Mouse (Mus musculus) hindbrain, embryonic 13.5 days (tissue): Measurements from ENCODE around the gene Olfr575. TPM values are rescaled to one million over a fixed set of nuclear protein-coding genes. Genes with fewer than 3 reads are reported as not detected.

Experiments
- ATAC-seq: fragments of 200-750 bp; cut with Nextera tagmentation; 2 replicates; pipeline ENCODE4 v1.8.0; 2017; ENCODE audit warnings: moderate TSS enrichment; ENCODE audit not compliant: low FRiP score
- H3K27ac ChIP-seq: fragments of 300-500 bp; sonication (generic); 2 replicates; pipeline ENCODE4 v1.5.1; 2015; ENCODE audit warnings: inconsistent platforms, mild to moderate bottlenecking, moderate library complexity
- H3K27me3 ChIP-seq: fragments of 300-500 bp; sonication (generic); 2 replicates; pipeline ENCODE4 v1.6.1; 2015; ENCODE audit warnings: mild to moderate bottlenecking, inconsistent platforms
- H3K36me3 ChIP-seq: fragments of 300-500 bp; sonication (generic); 2 replicates; pipeline ENCODE4 v1.6.1; 2015; ENCODE audit warnings: mild to moderate bottlenecking, inconsistent platforms
- H3K4me1 ChIP-seq: fragments of 300-500 bp; sonication (generic); replicated peaks from 2 replicates; pipeline ENCODE4 v1.6.1; 2015; ENCODE audit warnings: inconsistent platforms
- H3K4me2 ChIP-seq: fragments of 300-500 bp; sonication (generic); 2 replicates; pipeline ENCODE4 v1.6.1; 2015; ENCODE audit warnings: inconsistent platforms, mild to moderate bottlenecking, moderate library complexity
- H3K4me3 ChIP-seq: fragments of 300-500 bp; sonication (generic); 2 replicates; pipeline ENCODE4 v1.5.1; 2015; ENCODE audit warnings: mild to moderate bottlenecking, inconsistent platforms
- H3K9ac ChIP-seq: fragments of 300-500 bp; sonication (generic); 2 replicates; pipeline ENCODE4 v1.6.1; 2015; ENCODE audit warnings: mild to moderate bottlenecking, inconsistent platforms
- H3K9me3 ChIP-seq: fragments of 300-500 bp; sonication (generic); 2 replicates; pipeline ENCODE4 v1.6.1; 2016; ENCODE audit warnings: inconsistent platforms
- WGBS: fragments of 180-500 bp; shearing (Covaris S2); methylation state at CpG from one replicate; pipeline ENCODE4 v1.1.7; 2015; 5-methylcytosine and 5-hydroxymethylcytosine counted together
- polyA plus RNA-seq: library from polyadenylated mRNA; unstranded; fragments of >200 nt; fragmentation: Nextera tagmentation; extraction: Ambion mirVana; gene quantifications from 2 replicates; pipeline ENCODE4 v1.2.1, GENCODE M21; 2015

Olfr575 gene
- polyA plus RNA-seq, 1 experiment from 2014 or later, result not detected

DNA sequence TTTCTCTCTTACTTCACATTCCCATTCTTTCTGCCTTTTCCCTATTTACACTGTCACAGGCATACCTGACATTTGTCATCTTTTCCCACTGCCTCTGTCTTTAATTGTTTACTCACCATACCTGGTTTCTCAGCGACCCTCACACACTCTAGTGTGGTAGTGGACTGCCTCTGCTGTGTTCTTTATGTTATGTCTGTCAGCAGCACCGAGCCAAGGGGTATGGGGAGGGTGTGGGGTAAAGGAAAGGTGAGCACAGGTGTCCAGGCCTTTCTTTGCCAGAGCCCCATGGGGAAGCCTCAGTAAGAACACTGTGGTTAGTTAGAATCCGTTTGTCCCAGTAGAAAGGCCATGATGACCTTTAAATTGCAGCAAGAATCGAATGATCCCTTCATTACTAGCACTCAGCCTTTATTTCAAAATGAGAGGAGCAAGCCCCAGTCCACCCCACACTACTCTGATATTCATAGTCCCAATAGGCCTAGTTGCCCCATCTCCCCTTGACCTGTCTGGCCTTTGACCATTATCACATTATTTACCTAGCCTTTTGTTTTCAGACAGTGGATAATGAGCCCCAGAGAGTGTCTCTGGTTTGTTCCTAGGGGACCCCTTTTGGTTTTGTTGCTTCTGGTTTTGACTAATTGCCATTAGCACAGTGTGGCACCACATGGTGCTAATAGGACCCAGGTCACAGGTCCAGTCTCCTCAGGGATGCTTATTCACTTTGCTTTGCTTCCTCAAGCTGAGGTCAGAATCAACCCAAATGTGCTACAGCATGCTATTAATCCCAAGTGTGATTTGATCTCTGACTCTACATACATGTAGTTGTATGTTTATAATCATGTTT, 41.3 kb downstream of the Olfr575 start, which contains the start of gene Olfr571:
Gene Olfr571 (minus strand): TSS at position 505 of the 844 bp plus-strand sequence.
- Histone ChIP-seq H3K27me3 (no peaks in the 10 kb centered on the region), H3K36me3 (no peaks in the 10 kb centered on the region), H3K4me2 (no peak within 1 kb of the TSS), H3K9me3 (no peaks in the 10 kb centered on the region), H3K4me3 (no peak within 1 kb of the TSS), H3K9ac (no peak within 1 kb of the TSS), H3K27ac (no peak within 1 kb of the TSS), H3K4me1 (no peaks in the 10 kb centered on the region)
- 62% methylated on average over 4 of the region's 4 CpGs for WGBS
- no peak for ATAC-seq

- Histone ChIP-seq H3K4me3 (no peak overlapping the region), H3K36me3 (no peaks in the 10 kb centered on the region), H3K9me3 (no peaks in the 10 kb centered on the region), H3K27ac (no peak overlapping the region), H3K4me1 (no peaks in the 10 kb centered on the region), H3K9ac (no peak overlapping the region), H3K27me3 (no peaks in the 10 kb centered on the region), H3K4me2 (no peak overlapping the region)
- 88% methylated on average over 5 of the region's 5 CpGs for WGBS
- no peak for ATAC-seq
Measured at GRCm38 (mm10) chr7:102916405-102916804, 42.2 kb downstream of the Olfr575 start.

DNA sequence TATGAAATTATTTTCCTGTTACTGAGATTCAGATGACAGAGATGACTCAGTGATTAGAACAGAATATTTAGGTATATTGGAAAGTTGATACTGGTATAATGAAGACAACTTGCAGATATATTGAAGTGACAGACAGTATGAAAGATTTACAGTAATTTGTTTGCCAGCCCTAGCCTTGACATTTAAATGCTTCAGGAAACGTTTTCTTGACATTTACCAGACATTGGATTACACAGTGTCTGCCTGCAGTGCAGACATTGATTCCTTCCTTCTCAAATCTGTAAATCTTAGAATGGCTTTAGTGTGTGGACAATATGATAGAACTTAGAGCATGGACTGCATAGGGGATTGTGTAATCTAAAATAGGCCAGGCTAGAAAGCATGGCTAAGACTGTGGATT, 43.3 kb downstream of the Olfr575 start:
- no peak overlapping the region for H3K27ac ChIP-seq
- no peak for ATAC-seq
- no peak overlapping the region for H3K4me3 ChIP-seq
- no peaks in the 10 kb centered on the region for H3K9me3 ChIP-seq
- H3K4me2 ChIP-seq, result no peak overlapping the region
- H3K27me3 ChIP-seq, result no peaks in the 10 kb centered on the region
- 47% methylated on average over 1 of the region's 1 CpGs for WGBS
- no peaks in the 10 kb centered on the region for H3K36me3 ChIP-seq
- no peak overlapping the region for H3K9ac ChIP-seq
- no peaks in the 10 kb centered on the region for H3K4me1 ChIP-seq

Other genes with a start within 250 kb of the Olfr575 start
- not detected in 2 replicates for gene Olfr33, start 239.7 kb downstream of the Olfr575 start, polyA plus RNA-seq
- gene Olfr559, start 231.3 kb downstream of the Olfr575 start, polyA plus RNA-seq, result not detected in 2 replicates
- gene Olfr560, start 199.4 kb downstream of the Olfr575 start, polyA plus RNA-seq, result not detected in 2 replicates
- gene Olfr78, start 199.3 kb downstream of the Olfr575 start, polyA plus RNA-seq, result 0.09 and 0.10 TPM in 2 replicates
- gene Olfr561, start 187.6 kb downstream of the Olfr575 start, polyA plus RNA-seq, result not detected in 2 replicates
- not detected in 2 replicates for gene Olfr564, start 155.3 kb downstream of the Olfr575 start, polyA plus RNA-seq
- gene Olfr566, start 100.0 kb downstream of the Olfr575 start, polyA plus RNA-seq, result not detected in 2 replicates
- gene Olfr568, start 81.7 kb downstream of the Olfr575 start, polyA plus RNA-seq, result not detected in 2 replicates
- gene Olfr569, start 67.9 kb downstream of the Olfr575 start, polyA plus RNA-seq, result not detected in 2 replicates
- not detected in 2 replicates for gene Olfr570, start 64.2 kb downstream of the Olfr575 start, polyA plus RNA-seq
- gene Olfr571, start 41.2 kb downstream of the Olfr575 start, polyA plus RNA-seq, result not detected in 2 replicates
- gene Olfr572, start 34.4 kb downstream of the Olfr575 start, polyA plus RNA-seq, result not detected in 2 replicates
- gene Olfr573-ps1, start 16.2 kb downstream of the Olfr575 start, polyA plus RNA-seq, result not detected in 2 replicates
- gene Olfr574, start 10.3 kb downstream of the Olfr575 start, polyA plus RNA-seq, result not detected in 2 replicates
- not detected in 2 replicates for gene Olfr576, start 3.9 kb upstream of the Olfr575 start, polyA plus RNA-seq
- gene Olfr577, start 17.2 kb upstream of the Olfr575 start, polyA plus RNA-seq, result not detected in 2 replicates
- not detected in 2 replicates for gene Olfr578, start 30.5 kb upstream of the Olfr575 start, polyA plus RNA-seq
- gene Olfr582, start 79.2 kb upstream of the Olfr575 start, polyA plus RNA-seq, result not detected in 2 replicates
- gene Olfr583, start 92.5 kb upstream of the Olfr575 start, polyA plus RNA-seq, result not detected in 2 replicates
- not detected in 2 replicates for gene Olfr584, start 123.1 kb upstream of the Olfr575 start, polyA plus RNA-seq
- not detected in 2 replicates for gene Olfr585, start 138.9 kb upstream of the Olfr575 start, polyA plus RNA-seq
- gene Olfr586, start 166.9 kb upstream of the Olfr575 start, polyA plus RNA-seq, result not detected in 2 replicates
- not detected in 2 replicates for gene Olfr588-ps1, start 182.1 kb upstream of the Olfr575 start, polyA plus RNA-seq
- not detected in 2 replicates for gene Olfr589, start 197.6 kb upstream of the Olfr575 start, polyA plus RNA-seq
- not detected in 2 replicates for gene Olfr591, start 219.6 kb upstream of the Olfr575 start, polyA plus RNA-seq
- gene Olfr592, start 226.0 kb upstream of the Olfr575 start, polyA plus RNA-seq, result not detected in 2 replicates